Mouse (Mus musculus) limb, embryonic 13.5 days (tissue): ENCODE measurements around the gene Cryab. TPM values are rescaled to one million over a fixed set of nuclear protein-coding genes. Genes with fewer than 3 reads are reported as not detected.

Source experiments
- ATAC-seq: fragments of 200-750 bp; cut with Nextera tagmentation; 2 replicates; pipeline ENCODE4 v1.8.0; 2017; ENCODE audit warnings: low read depth, moderate number of reproducible peaks, moderate TSS enrichment; ENCODE audit not compliant: low FRiP score
- H3K27ac ChIP-seq: fragments of 300-500 bp; sonication (generic); 2 replicates; pipeline ENCODE4 v1.5.1; 2015; ENCODE audit warnings: inconsistent platforms, mild to moderate bottlenecking, moderate library complexity
- H3K27me3 ChIP-seq: fragments of 300-500 bp; sonication (generic); 2 replicates; pipeline ENCODE4 v1.6.1; 2015; ENCODE audit warnings: mild to moderate bottlenecking, inconsistent platforms
- H3K36me3 ChIP-seq: fragments of 300-500 bp; sonication (generic); 2 replicates; pipeline ENCODE4 v1.6.1; 2015; ENCODE audit warnings: inconsistent platforms, mild to moderate bottlenecking, moderate library complexity
- H3K4me1 ChIP-seq: fragments of 300-500 bp; sonication (generic); 2 replicates; pipeline ENCODE4 v1.6.1; 2015; ENCODE audit warnings: inconsistent platforms
- H3K4me2 ChIP-seq: fragments of 300-500 bp; sonication (generic); replicated peaks from 2 replicates; pipeline ENCODE4 v1.6.1; 2015; ENCODE audit warnings: inconsistent platforms, mild to moderate bottlenecking, moderate library complexity
- H3K4me3 ChIP-seq: fragments of 300-500 bp; sonication (generic); 2 replicates; pipeline ENCODE4 v1.5.1; 2015; ENCODE audit warnings: moderate library complexity, mild to moderate bottlenecking, inconsistent platforms
- H3K9ac ChIP-seq: fragments of 300-500 bp; sonication (generic); 2 replicates; pipeline ENCODE4 v1.6.1; 2015; ENCODE audit warnings: mild to moderate bottlenecking, inconsistent platforms
- H3K9me3 ChIP-seq: fragments of 300-500 bp; sonication (generic); 2 replicates; pipeline ENCODE4 v1.6.1; 2016; ENCODE audit warnings: inconsistent platforms
- WGBS: fragments of 180-500 bp; shearing (Covaris S2); methylation state at CpG from one replicate; pipeline ENCODE4 v1.1.7; 2015; 5-methylcytosine and 5-hydroxymethylcytosine counted together
- polyA plus RNA-seq: library from polyadenylated mRNA; unstranded; fragments of >200 nt; fragmentation: Nextera tagmentation; extraction: Ambion mirVana; gene quantifications from 2 replicates; pipeline ENCODE4 v1.2.1, GENCODE M21; 2015

Cryab gene
- polyA plus RNA-seq, 1 experiment from 2014 or later: 71.2 TPM

DNA sequence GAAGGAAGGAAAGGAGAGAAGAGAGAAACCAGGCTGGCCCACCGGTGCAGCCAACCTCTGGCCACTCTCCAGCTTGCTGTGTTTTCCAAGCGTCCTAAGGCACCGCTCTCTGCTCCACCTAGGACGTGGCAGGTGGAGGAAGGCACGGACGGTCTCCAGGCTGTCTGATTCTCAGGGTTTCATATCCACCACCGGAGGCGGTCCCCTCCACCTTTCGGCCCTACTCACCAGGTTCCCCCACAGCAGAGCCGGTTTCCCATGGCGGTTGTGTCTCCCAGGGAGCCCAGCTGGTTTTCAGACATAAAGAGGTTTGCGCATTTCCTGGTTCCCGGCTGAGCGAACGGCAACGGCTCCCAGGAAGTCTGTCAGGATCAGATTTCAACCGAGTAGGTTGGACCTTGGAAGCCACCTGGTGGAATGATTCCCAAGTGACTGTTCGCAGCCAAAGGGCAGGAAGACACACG lies 4.9 kb upstream of the Cryab start, which contains the start of gene 2310030G06Rik:
TSS of gene 2310030G06Rik (minus strand) at position 323 of the 464 bp plus-strand sequence.
- Histone ChIP-seq H3K4me2 (peak within 1 kb of the TSS; percentile 69), H3K4me3 (peak within 1 kb of the TSS; percentile 43), H3K27ac (no peak within 1 kb of the TSS), H3K4me1 (peaks cover 16% of the 10 kb centered on the region), H3K27me3 (peaks cover 8% of the 10 kb centered on the region; the same call in 1 of the 2 replicates), H3K9me3 (no peaks in the 10 kb centered on the region), H3K36me3 (no peaks in the 10 kb centered on the region), H3K9ac (peak within 1 kb of the TSS; percentile 56)
- ATAC-seq: no peak
- WGBS: 0% methylated on average over 19 of the region's 19 CpGs

- Histone ChIP-seq H3K36me3 (no peaks in the 10 kb centered on the region), H3K4me2 (peak overlapping the region; percentile 23), H3K9me3 (no peaks in the 10 kb centered on the region), H3K27ac (no peak overlapping the region), H3K27me3 (peaks cover 18% of the 10 kb centered on the region), H3K4me3 (no peak overlapping the region), H3K9ac (no peak overlapping the region), H3K4me1 (peaks cover 29% of the 10 kb centered on the region)
- 80% methylated on average over 6 of the region's 6 CpGs for WGBS
- no peak for ATAC-seq
Measured at GRCm38 (mm10) chr9:50750706-50751105, 419 bp upstream of the Cryab start.

DNA sequence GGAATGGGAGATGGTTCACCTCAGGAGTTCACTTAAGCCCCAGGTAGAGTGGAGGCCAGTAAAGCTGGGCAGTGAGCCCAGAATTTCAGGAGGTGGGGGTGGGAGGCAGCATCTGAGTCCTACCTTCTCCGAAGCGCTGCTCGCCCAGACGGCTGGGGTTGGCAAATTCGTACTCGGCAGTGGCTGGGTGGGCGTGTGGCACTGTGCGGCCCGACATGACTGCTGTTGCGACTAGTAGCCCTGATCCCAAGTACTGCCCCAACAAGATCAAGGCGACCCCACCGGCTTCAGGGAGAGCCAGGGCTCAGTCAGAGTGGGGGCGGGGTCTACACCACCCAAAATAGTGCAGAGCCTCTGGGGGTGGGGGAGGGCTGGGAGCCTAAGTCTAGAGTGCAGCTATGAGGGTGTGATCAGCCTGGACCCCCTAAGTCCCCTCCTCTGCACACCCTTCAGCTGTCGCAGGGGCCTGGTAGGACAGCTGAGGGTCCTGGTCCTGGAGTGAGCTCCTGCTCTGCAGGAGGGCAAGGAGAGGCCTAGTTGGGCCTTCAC lies 1.0 kb downstream of the Cryab start, which contains the start of gene Hspb2:
TSS of gene Hspb2 (minus strand) at position 301 of the 549 bp plus-strand sequence.
- 0 out of 2 replicates have a peak within 1 kb of the TSS, but pooled peaks have one; percentile 22 for H3K27ac ChIP-seq
- ATAC-seq: peak; percentile 86

GRCm38 (mm10) chr9:50752784-50753615 lies 1.9 kb downstream of the Cryab start:
- ATAC-seq: peak; percentile 72; the same call in 1 of the 2 replicates
- H3K4me1 ChIP-seq: peaks cover 18% of the 10 kb centered on the region
- no peak overlapping the region for H3K4me2 ChIP-seq
- WGBS: 64% methylated on average over 17 of the region's 17 CpGs
- peak overlapping the region; percentile 7; the same call in 1 of the 2 replicates for H3K4me3 ChIP-seq
- peaks cover 10% of the 10 kb centered on the region for H3K27me3 ChIP-seq
- no peaks in the 10 kb centered on the region for H3K9me3 ChIP-seq
- no peak overlapping the region for H3K9ac ChIP-seq
- H3K27ac ChIP-seq: 0 out of 2 replicates have a peak overlapping the region, but pooled peaks have one; percentile 22
- no peaks in the 10 kb centered on the region for H3K36me3 ChIP-seq

More for the DNA sequence above, 1.0 kb downstream of the Cryab start, which contains the start of gene Hspb2:
- Histone ChIP-seq H3K36me3 (no peaks in the 10 kb centered on the region), H3K27me3 (peaks cover 10% of the 10 kb centered on the region), H3K4me2 (peak within 1 kb of the TSS; percentile 23), H3K4me1 (peaks cover 18% of the 10 kb centered on the region), H3K4me3 (peak within 1 kb of the TSS; percentile 12; the same call in 1 of the 2 replicates), H3K9ac (0 out of 2 replicates have a peak within 1 kb of the TSS, but pooled peaks have one; percentile 4), H3K9me3 (no peaks in the 10 kb centered on the region)
- 65% methylated on average over 14 of the region's 14 CpGs for WGBS

DNA sequence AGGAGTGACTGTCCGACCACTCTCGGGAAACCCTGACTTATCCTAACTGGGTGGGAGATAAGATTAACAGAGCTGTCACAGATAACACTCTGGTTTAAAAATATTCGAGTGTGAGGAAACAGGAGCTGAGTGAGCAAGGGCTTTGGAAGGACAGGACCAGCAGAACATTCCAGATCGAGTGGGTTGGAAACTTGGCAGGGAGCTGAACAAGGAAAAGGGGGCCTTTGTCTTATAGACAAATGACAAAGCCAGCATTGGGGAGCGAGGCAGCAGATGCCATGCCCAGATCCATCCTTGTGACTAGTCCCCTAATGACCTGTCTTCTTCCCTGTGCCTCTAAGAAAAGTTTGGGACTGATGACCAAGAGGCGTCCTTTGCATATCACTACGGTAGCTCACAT lies 2.8 kb downstream of the Cryab start:
- Histone ChIP-seq H3K4me1 (peaks cover 18% of the 10 kb centered on the region), H3K36me3 (no peaks in the 10 kb centered on the region), H3K9ac (no peak overlapping the region), H3K9me3 (no peaks in the 10 kb centered on the region), H3K27ac (no peak overlapping the region), H3K27me3 (peaks cover 10% of the 10 kb centered on the region), H3K4me3 (peak overlapping the region; percentile 7), H3K4me2 (peak overlapping the region; percentile 19; the same call in 1 of the 2 replicates)
- WGBS: 73% methylated on average over 7 of the region's 7 CpGs
- ATAC-seq: no peak

GRCm38 (mm10) chr9:50756711-50757110 lies 5.6 kb downstream of the Cryab start:
- H3K4me2 ChIP-seq: no peak overlapping the region
- no peak for ATAC-seq
- H3K27ac ChIP-seq: no peak overlapping the region
- H3K27me3 ChIP-seq: peaks cover 8% of the 10 kb centered on the region
- WGBS: 40% methylated on average over 5 of the region's 5 CpGs
- H3K4me3 ChIP-seq: no peak overlapping the region
- H3K36me3 ChIP-seq: no peaks in the 10 kb centered on the region
- H3K4me1 ChIP-seq: peaks cover 9% of the 10 kb centered on the region
- H3K9ac ChIP-seq: no peak overlapping the region
- H3K9me3 ChIP-seq: no peaks in the 10 kb centered on the region

DNA sequence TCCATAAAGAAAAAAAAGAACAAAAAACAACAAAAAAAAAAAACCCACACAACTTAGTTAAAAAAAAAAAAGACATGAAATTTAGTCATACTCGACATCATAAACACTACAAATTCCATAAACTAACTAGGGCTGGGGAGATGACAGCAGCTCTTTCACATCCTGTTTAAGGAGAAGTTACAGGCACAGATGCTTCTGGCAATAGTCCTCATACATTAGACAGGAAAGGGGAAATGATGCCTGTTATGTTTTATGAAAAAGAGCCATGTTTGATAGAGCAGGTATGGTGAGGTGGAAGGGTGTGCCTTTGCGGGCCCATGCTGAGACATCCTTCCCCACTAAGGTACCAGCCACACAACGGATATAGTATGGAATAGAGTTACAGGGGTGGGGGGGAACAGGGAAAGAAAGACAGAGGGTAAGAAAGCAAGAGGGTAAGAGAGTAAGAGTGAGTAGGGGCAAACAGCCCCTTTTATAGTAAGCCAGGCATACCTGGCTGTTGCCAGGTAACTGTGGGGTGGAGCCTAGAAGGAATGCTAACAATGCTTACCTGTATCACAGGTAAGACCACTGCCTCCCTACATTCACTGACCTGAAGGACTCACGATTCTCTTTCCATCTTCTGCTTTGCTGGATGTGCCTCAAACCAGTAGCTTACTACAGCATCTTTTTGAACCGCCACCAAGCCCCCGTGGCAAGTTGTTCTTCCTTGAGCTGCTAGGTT lies 10.6 kb downstream of the Cryab start:
- H3K4me1 ChIP-seq: no peaks in the 10 kb centered on the region
- H3K27ac ChIP-seq: no peak overlapping the region
- H3K9ac ChIP-seq: no peak overlapping the region
- H3K4me2 ChIP-seq: no peak overlapping the region
- no peak overlapping the region for H3K4me3 ChIP-seq
- no peak for ATAC-seq
- WGBS: 64% methylated on average over 6 of the region's 6 CpGs
- no peaks in the 10 kb centered on the region for H3K27me3 ChIP-seq
- no peaks in the 10 kb centered on the region for H3K9me3 ChIP-seq
- H3K36me3 ChIP-seq: no peaks in the 10 kb centered on the region; the same call in 1 of the 2 replicates

DNA sequence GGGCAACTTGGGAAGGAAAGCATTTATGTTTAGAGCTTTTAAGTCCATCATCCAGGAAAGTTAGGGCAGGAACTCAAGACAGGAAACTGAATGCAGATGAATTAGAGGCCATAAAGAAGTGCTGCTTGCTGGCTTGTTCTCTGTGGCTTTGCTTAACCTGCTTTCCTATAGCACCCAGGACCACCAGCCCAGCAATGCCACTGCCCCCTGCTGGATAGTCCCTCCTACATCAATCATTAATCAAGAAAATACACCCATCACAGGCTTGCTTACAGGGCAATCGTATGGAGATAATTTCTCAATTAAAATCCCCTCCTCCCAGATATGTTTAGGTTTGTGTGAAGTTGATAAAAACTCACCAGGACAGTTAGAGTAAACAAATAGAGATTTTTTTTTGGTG lies 12.2 kb downstream of the Cryab start:
- no peak for ATAC-seq
- H3K4me1 ChIP-seq: peaks cover 4% of the 10 kb centered on the region; the same call in 1 of the 2 replicates
- WGBS: 70% methylated on average over 1 of the region's 1 CpGs

DNA sequence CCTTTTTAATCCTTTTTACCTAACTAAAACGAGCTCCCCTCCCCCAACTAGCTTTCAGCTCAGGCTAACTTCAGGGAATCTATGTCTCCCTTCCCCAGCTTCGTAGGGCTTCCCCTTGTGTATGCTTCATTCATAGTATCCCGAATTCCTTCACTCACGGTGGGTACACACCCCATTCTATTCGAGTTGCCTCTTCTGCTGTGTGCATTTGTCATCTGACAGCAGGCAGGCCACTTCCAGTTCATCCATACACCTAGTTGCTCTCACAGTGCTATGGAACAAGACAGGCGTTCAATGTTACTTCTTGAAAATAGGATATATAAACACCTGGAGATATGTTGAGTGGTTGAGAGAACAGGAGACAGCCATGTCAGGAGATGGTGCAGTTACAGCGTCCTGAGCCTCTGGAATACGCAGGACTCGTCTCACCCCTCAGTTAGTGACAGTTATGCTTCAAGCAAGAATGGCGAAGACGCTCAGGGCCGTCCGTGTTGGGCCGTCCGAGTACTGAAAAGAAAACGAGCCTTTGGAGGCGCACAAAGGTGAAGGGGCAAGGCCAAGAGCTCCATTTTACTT lies 16.5 kb downstream of the Cryab start:
- Histone ChIP-seq H3K27me3 (no peaks in the 10 kb centered on the region), H3K36me3 (peaks cover 17% of the 10 kb centered on the region), H3K27ac (peak overlapping the region; percentile 77; the same call in 1 of the 2 replicates), H3K9me3 (no peaks in the 10 kb centered on the region), H3K4me2 (peak overlapping the region; percentile 93), H3K4me3 (peak overlapping the region; percentile 63), H3K4me1 (peaks cover 11% of the 10 kb centered on the region), H3K9ac (peak overlapping the region; percentile 70)
- ATAC-seq: peak; percentile 46
- WGBS: 7% methylated on average over 17 of the region's 17 CpGs

More for the DNA sequence above, 12.2 kb downstream of the Cryab start:
- Histone ChIP-seq H3K9me3 (no peaks in the 10 kb centered on the region), H3K4me2 (no peak overlapping the region), H3K27me3 (no peaks in the 10 kb centered on the region), H3K27ac (no peak overlapping the region), H3K4me3 (no peak overlapping the region), H3K9ac (no peak overlapping the region), H3K36me3 (no peaks in the 10 kb centered on the region; the same call in 1 of the 2 replicates)

- peak within 1 kb of the TSS; percentile 77 for H3K27ac ChIP-seq
- peak within 1 kb of the TSS; percentile 63 for H3K4me3 ChIP-seq
- peak within 1 kb of the TSS; percentile 93 for H3K4me2 ChIP-seq
- H3K36me3 ChIP-seq: peaks cover 19% of the 10 kb centered on the region
- 4% methylated on average over 59 of the region's 59 CpGs for WGBS
- H3K4me1 ChIP-seq: peaks cover 11% of the 10 kb centered on the region
- no peaks in the 10 kb centered on the region for H3K9me3 ChIP-seq
- ATAC-seq: peak; percentile 96
- H3K9ac ChIP-seq: peak within 1 kb of the TSS; percentile 70
- no peaks in the 10 kb centered on the region for H3K27me3 ChIP-seq
Measured at GRCm38 (mm10) chr9:50768107-50769002, 17.2 kb downstream of the Cryab start, which contains the start of gene Fdxacb1. TSS of gene Fdxacb1 (plus strand) at chr9:50768236.
